ENCODE assay signal across 8 mouse cellular contexts in the genomic region with DNA sequence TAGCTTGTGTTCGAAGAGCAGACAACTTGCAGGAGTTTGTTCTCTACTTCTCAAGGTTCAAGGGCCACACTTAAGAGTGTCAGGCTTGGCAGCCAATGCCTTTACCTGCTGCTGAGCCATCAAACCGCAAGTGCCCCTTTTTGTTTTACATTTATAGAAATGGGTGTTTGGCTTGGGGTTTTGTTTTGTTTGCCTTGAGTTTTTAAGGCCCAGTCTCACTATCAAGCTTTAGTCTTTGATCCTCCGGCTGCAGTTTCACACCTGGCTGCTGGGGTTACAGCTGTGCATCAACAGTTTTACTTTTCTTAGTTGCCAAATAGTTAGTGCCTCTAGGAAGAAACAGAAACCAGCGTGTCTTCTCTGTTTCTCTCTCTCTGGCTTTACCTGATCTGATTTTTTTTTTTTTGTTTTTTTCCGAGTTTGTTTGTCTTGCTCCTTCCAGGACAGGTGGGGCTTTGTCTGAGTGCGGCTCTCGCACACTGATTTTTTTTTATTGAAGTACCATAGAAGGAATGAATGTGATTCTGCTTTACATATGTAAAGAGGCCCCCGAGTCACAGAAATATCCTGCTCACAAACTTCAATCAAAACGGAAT. TPM values are rescaled to one million over a fixed set of nuclear protein-coding genes. Genes with fewer than 3 reads are reported as not detected.
DNase-seq lines count a peak whose midpoint lies in the region; ATAC-seq lines count a peak whose summit lies in the region.

No protein-coding gene starts in this region.

- H3K27me3 ChIP-seq in neural tube, embryonic 11.5 days (ENCODE audit: control insufficient read depth, insufficient read depth, low read length), result peaks cover 29% of the 10 kb centered on the region
- H3K27me3 ChIP-seq in hindbrain, embryonic 16.5 days (replicated peaks; ENCODE audit: control insufficient read depth, insufficient read depth, low read length), result no peaks in the 10 kb centered on the region

- peak overlapping the region; percentile 76 for H3K4me3 ChIP-seq in neural tube, embryonic 11.5 days (ENCODE audit: low read depth, low read length)
- H3K4me3 ChIP-seq in hindbrain, embryonic 16.5 days (ENCODE audit: low read length), result peak overlapping the region; percentile 95

- no peaks in the 10 kb centered on the region for H3K36me3 ChIP-seq in neural tube, embryonic 11.5 days (ENCODE audit: control insufficient read depth, insufficient read depth, low read length)
- H3K36me3 ChIP-seq in hindbrain, embryonic 16.5 days (ENCODE audit: control insufficient read depth, insufficient read depth, low read length), result no peaks in the 10 kb centered on the region

- no peak for ATAC-seq in neural tube, embryonic 11.5 days (ENCODE audit: insufficient read depth, low FRiP score, low TSS enrichment)
- no peak for ATAC-seq in hindbrain, embryonic 16.5 days

- WGBS in neural tube, embryonic 11.5 days, result 17% methylated on average over 9 of the region's 9 CpGs
- 26% methylated on average over 9 of the region's 9 CpGs for WGBS in hindbrain, embryonic 16.5 days

- H3K9ac ChIP-seq in neural tube, embryonic 11.5 days (ENCODE audit: low read length), result peak overlapping the region; percentile 86; the same call in 1 of the 2 replicates
- H3K9ac ChIP-seq in hindbrain, embryonic 16.5 days (ENCODE audit: low read depth, low read length), result peak overlapping the region; percentile 97

- H3K9me3 ChIP-seq in neural tube, embryonic 11.5 days (ENCODE audit: control insufficient read depth, low read length), result no peaks in the 10 kb centered on the region
- H3K9me3 ChIP-seq in hindbrain, embryonic 16.5 days (ENCODE audit: control insufficient read depth, low read length), result no peaks in the 10 kb centered on the region

- H3K27ac ChIP-seq in neural tube, embryonic 11.5 days (ENCODE audit: low read depth, low read length), result no peak overlapping the region
- peak overlapping the region; percentile 76; the same call in 1 of the 2 replicates for H3K27ac ChIP-seq in hindbrain, embryonic 16.5 days (ENCODE audit: low read depth, low read length)

- DNase-seq in neural tube, embryonic 11.5 days (ENCODE audit: low spot score), result no peak
- no peak for DNase-seq in neural tube, embryonic 10.5 days (ENCODE audit: extremely low spot score, low spot score)
- peak; percentile 52 for DNase-seq in lung, postnatal 10 days
- DNase-seq in thymus, postnatal 10 days (ENCODE audit: low spot score in 2 of 2), result peak; percentile 51 to 56
- no peak for DNase-seq in Muller cell, postnatal 12 days (ENCODE audit: inconsistent ontology term)
- DNase-seq in cerebellum, adult 8-10 months, result no peak
- no peak for DNase-seq in right cerebral cortex, postnatal 36 days (ENCODE audit: low spot score in 2 of 2)

- H3K4me1 ChIP-seq in neural tube, embryonic 11.5 days (ENCODE audit: control insufficient read depth, insufficient read depth, low read length), result peaks cover 13% of the 10 kb centered on the region; the same call in 1 of the 2 replicates
- H3K4me1 ChIP-seq in hindbrain, embryonic 16.5 days (ENCODE audit: control insufficient read depth, insufficient read depth, low read depth, low read length), result peaks cover 10% of the 10 kb centered on the region

- peak overlapping the region; percentile 98 for H3K4me2 ChIP-seq in neural tube, embryonic 11.5 days (ENCODE audit: low read depth)
- peak overlapping the region; percentile 95 for H3K4me2 ChIP-seq in hindbrain, embryonic 16.5 days (ENCODE audit: low read length)

RNA-seq across cellular contexts. Expression of a gene that starts 1.4 kb away (rescaled TPM):
- polyA plus RNA-seq in neural tube, embryonic 11.5 days (2014; fragmentation: Nextera tagmentation; extraction: Ambion mirVana), result 12.1 and 12.5 TPM in 2 replicates
- polyA plus RNA-seq in hindbrain, embryonic 16.5 days (2015; fragmentation: Nextera tagmentation; extraction: Ambion mirVana), result 26.4 and 31.2 TPM in 2 replicates

RNA-seq across cellular contexts. Expression of a gene that starts 16.8 kb away (rescaled TPM):
- 243 and 250 TPM in 2 replicates for polyA plus RNA-seq in neural tube, embryonic 11.5 days (2014; fragmentation: Nextera tagmentation; extraction: Ambion mirVana)
- polyA plus RNA-seq in hindbrain, embryonic 16.5 days (2015; fragmentation: Nextera tagmentation; extraction: Ambion mirVana), result 123 and 134 TPM in 2 replicates

RNA-seq across cellular contexts. Expression of a gene that starts 38.4 kb away (rescaled TPM):
- polyA plus RNA-seq in neural tube, embryonic 11.5 days (2014; fragmentation: Nextera tagmentation; extraction: Ambion mirVana), result 3.7 and 3.8 TPM in 2 replicates
- 3.6 and 4.1 TPM in 2 replicates for polyA plus RNA-seq in hindbrain, embryonic 16.5 days (2015; fragmentation: Nextera tagmentation; extraction: Ambion mirVana)

RNA-seq across cellular contexts. Expression of a gene that starts 46.6 kb away (rescaled TPM):
- 30.2 and 31.3 TPM in 2 replicates for polyA plus RNA-seq in neural tube, embryonic 11.5 days (2014; fragmentation: Nextera tagmentation; extraction: Ambion mirVana)
- polyA plus RNA-seq in hindbrain, embryonic 16.5 days (2015; fragmentation: Nextera tagmentation; extraction: Ambion mirVana), result 32.4 and 37.4 TPM in 2 replicates

Comparison
In these comparisons a context has a peak if more than half of its experiments do, and no peak if none do; other contexts are left out.
1. DNase-seq: peak in lung, postnatal 10 days (single experiment) and thymus, postnatal 10 days (2 of 2); none in neural tube, embryonic 11.5 days (single experiment), neural tube, embryonic 10.5 days (single experiment), Muller cell, postnatal 12 days (single experiment), cerebellum, adult 8-10 months (single experiment) and right cerebral cortex, postnatal 36 days (0 of 2).